Mouse (Mus musculus): ENCODE measurements around the gene Akr1b8.
"Not testable (repeated sequence)": the region's sequence is repeated elsewhere in the genome, so short reads cannot be mapped to it uniquely, and the experiment has no call there.

The Akr1b8 gene

GRCm38 (mm10) chr6:34353658-34354353 is at the start of gene Akr1b8:
TSS of gene Akr1b8 (plus strand) at chr6:34354119.
- no peak for DNase-seq

GRCm38 (mm10) chr6:34304675-34305241 is 49.2 kb upstream of the Akr1b8 start:
- no peak for DNase-seq

- DNase-seq: no peak
Measured at GRCm38 (mm10) chr6:34306797-34307196, 47.1 kb upstream of the Akr1b8 start.

GRCm38 (mm10) chr6:34309526-34309925 is 44.4 kb upstream of the Akr1b8 start:
- no peak for DNase-seq

GRCm38 (mm10) chr6:34310023-34310595 is 43.8 kb upstream of the Akr1b8 start:
- DNase-seq: no peak

GRCm38 (mm10) chr6:34313386-34313785 is 40.5 kb upstream of the Akr1b8 start:
- DNase-seq: no peak

GRCm38 (mm10) chr6:34313921-34314320 is 40.0 kb upstream of the Akr1b8 start:
- no peak for DNase-seq

GRCm38 (mm10) chr6:34316854-34317771 is 36.8 kb upstream of the Akr1b8 start, which contains the start of gene Akr1b3:
TSS of gene Akr1b3 (minus strand) at chr6:34317478.
- peak; percentile 82 for DNase-seq

GRCm38 (mm10) chr6:34318172-34318571 is 35.7 kb upstream of the Akr1b8 start:
- DNase-seq: peak; percentile 30

GRCm38 (mm10) chr6:34318636-34319035 is 35.3 kb upstream of the Akr1b8 start:
- no peak for DNase-seq

- no peak for DNase-seq
Measured at GRCm38 (mm10) chr6:34322121-34322520, 31.8 kb upstream of the Akr1b8 start.

- no peak for DNase-seq
Measured at GRCm38 (mm10) chr6:34331379-34331778, 22.5 kb upstream of the Akr1b8 start.

GRCm38 (mm10) chr6:34331804-34332203 is 22.1 kb upstream of the Akr1b8 start:
- DNase-seq: not testable (repeated sequence)

GRCm38 (mm10) chr6:34334673-34335072 is 19.2 kb upstream of the Akr1b8 start:
- no peak for DNase-seq

- no peak for DNase-seq
Measured at GRCm38 (mm10) chr6:34337799-34338198, 16.1 kb upstream of the Akr1b8 start.

GRCm38 (mm10) chr6:34341991-34342390 is 11.9 kb upstream of the Akr1b8 start:
- DNase-seq: no peak

- no peak for DNase-seq
Measured at GRCm38 (mm10) chr6:34342476-34342875, 11.4 kb upstream of the Akr1b8 start.

GRCm38 (mm10) chr6:34343426-34343825 is 10.5 kb upstream of the Akr1b8 start:
- no peak for DNase-seq

GRCm38 (mm10) chr6:34344135-34344850 is 9.6 kb upstream of the Akr1b8 start:
- no peak for DNase-seq

GRCm38 (mm10) chr6:34344935-34345334 is 9.0 kb upstream of the Akr1b8 start:
- DNase-seq: no peak

GRCm38 (mm10) chr6:34346096-34346898 is 7.6 kb upstream of the Akr1b8 start:
- DNase-seq: peak; percentile 79

All from right cerebral cortex, postnatal 4 days (tissue).